Mouse (Mus musculus) erythroid progenitor cell, adult 5-6 weeks (primary cell): ENCODE results near the gene Krtap11-1. TPM values are rescaled to one million over a fixed set of nuclear protein-coding genes. Genes with fewer than 3 reads are reported as not detected.

Source experiments
- total RNA-seq, 2 experiments: library from RNA; stranded (forward) in 1 of 2; stranded (reverse) in 1 of 2; fragments of 150-400 nt in 1 of 2; fragments of 186-747, 209-891 nt in 1 of 2; gene quantifications; 2 replicates each; pipeline versions ENCODE4 v1.2.3 to v1.2.4; 2015 to 2017; ENCODE audit warnings: low replicate concordance in 2 of 2

Gene Krtap11-1
- total RNA-seq, 2 experiments from 2014 or later, result not detected

Other genes with a start within 250 kb of the Krtap11-1 start
- gene Krtap21-1, start 167.3 kb downstream of the Krtap11-1 start, total RNA-seq (2015; ENCODE audit: low replicate concordance), result not detected in 2 replicates
- not detected in 2 replicates for gene Krtap21-1, start 167.3 kb downstream of the Krtap11-1 start, total RNA-seq (2017; ENCODE audit: low replicate concordance)
- not detected in 2 replicates for gene Krtap6-2, start 151.1 kb downstream of the Krtap11-1 start, total RNA-seq (2015; ENCODE audit: low replicate concordance)
- not detected in 2 replicates for gene Krtap6-2, start 151.1 kb downstream of the Krtap11-1 start, total RNA-seq (2017; ENCODE audit: low replicate concordance)
- gene Krtap8-1, start 83.2 kb downstream of the Krtap11-1 start, total RNA-seq (2015; ENCODE audit: low replicate concordance), result not detected in 2 replicates
- gene Krtap8-1, start 83.2 kb downstream of the Krtap11-1 start, total RNA-seq (2017; ENCODE audit: low replicate concordance), result not detected in 2 replicates
- not detected in 2 replicates for gene Krtap7-1, start 62.9 kb downstream of the Krtap11-1 start, total RNA-seq (2015; ENCODE audit: low replicate concordance)
- not detected in 2 replicates for gene Krtap7-1, start 62.9 kb downstream of the Krtap11-1 start, total RNA-seq (2017; ENCODE audit: low replicate concordance)